Mouse (Mus musculus) c-Kit-positive CD71-positive TER-119-positive erythroid progenitor cells, embryonic 14.5 days (primary cell): ENCODE measurements at regions not wholly inside any gene's neighbourhood (a gene's known extent, or its start where the extent isn't known, plus 50 kb on each side); places are given as distances from the start of the nearest gene placed in this dataset.

Source experiments
- DNase-seq: peaks from one replicate; pipeline ENCODE4 v3.0.0-alpha.2; 2013; ENCODE audit warnings: low spot score

- no peak for DNase-seq
Observed at GRCm38 (mm10) chr10:56899640-56900274, 522.6 kb downstream of the Gja1 start.

- DNase-seq: no peak
Observed at GRCm38 (mm10) chr10:56900914-56901313, 523.8 kb downstream of the Gja1 start.

GRCm38 (mm10) chr10:56912711-56913110 is 535.6 kb downstream of the Gja1 start:
- DNase-seq: no peak

GRCm38 (mm10) chr10:56914103-56914502 is 537.0 kb downstream of the Gja1 start:
- DNase-seq: no peak

DNA sequence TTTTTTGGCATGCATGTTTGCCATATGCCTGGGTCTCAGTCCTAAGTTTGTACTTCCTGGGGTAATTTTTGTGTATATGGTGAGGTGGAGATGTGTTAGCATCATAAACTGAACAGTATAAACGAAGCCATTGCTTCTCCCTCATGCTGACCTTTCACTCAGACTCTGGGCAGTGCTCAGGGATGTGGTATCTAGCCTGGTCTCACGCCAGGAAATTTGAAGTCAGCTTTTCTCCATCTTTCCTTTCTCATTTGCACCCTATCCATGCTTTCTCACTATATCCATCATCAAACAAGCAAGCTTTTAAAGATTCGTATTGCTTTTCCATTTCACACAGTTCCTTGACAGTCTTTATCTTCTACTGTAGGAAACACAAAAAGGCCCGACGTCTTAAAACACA is 541.3 kb downstream of the Gja1 start:
- no peak for DNase-seq

DNA sequence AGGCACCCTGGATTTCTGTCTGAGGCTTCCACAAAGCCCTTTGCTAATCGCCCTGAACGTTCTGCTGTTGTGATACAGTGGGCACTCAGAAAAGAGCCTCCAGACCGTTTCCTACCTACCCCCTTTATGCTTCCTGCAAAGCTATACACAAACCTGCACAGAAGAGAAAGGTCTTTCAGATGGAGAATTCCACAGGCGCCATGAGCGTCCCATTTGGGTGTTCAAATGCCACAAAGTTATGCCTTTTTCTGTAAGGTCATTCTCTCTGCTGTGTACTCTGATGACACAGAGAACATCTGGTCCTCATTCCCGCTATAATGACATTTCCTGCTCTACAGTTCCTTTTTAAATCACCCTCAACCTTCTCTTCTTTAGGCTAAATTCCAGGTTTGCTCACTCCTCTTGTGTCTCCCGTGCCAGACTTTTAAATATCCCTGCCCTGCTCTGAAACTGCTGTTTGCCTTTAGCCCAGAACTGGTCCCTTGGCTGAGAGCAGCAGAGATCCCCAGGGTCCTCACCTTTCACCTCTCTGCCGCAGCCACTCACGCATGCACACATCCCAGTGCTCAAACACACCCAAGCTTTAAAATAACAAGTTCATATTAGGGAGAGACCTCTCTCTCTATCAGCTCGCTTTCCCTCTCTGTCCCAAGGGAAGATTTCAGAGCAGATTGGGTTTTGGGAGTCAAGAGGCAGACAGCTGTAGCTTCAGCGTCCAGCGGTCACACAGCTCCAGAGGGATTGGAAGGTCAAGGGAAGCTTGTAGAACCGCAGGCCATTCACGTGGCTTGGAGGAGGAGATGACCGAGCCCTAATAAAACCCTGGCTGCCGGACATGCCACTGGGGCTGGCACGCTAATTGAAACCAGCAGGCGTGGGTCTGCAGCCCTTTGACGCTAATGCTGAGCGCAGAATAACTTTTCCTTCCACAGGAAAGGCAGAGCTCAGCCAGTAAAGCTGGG is 543.9 kb downstream of the Gja1 start:
- DNase-seq: no peak

GRCm38 (mm10) chr10:56935174-56935573 is 551.0 kb upstream of the Hsf2 start:
- DNase-seq: no peak

GRCm38 (mm10) chr10:56941972-56942371 is 544.2 kb upstream of the Hsf2 start:
- no peak for DNase-seq

DNA sequence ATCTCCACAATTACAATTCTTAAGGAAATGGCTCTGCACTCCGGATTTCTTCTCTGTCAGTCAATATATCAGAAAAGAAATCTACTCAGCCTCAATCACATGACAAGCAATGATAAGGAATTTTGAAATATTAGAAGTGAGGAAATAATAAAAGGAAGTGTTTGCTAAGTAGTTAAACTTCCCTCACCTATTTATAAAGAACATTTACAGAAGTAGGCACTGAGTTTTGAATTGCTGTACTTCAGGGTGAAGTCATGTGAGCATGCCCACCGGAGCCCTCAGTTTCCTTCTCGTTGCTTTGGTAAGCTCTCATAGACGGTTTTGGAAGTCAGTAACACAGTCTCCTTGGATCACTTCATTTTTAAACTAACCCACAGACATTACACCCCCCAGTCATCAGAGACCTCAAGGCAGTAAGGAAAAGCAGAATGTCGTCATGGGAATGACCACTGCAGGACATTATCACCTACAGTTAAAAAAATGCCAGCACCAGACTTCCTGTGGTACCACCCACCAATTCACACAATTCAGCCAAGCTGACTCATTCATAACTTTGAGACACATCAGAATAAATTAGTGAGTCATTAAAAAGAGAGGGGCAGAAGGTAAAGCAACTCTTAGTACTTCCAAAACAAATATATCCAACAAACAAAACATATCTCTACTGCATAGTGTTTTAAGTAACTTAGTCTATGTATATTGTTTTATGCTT is 541.6 kb upstream of the Hsf2 start:
- DNase-seq: no peak

- DNase-seq: no peak
Observed at GRCm38 (mm10) chr10:56956728-56957127, 529.5 kb upstream of the Hsf2 start.

GRCm38 (mm10) chr10:56962096-56962807 is 523.9 kb upstream of the Hsf2 start:
- DNase-seq: no peak

- DNase-seq: no peak
Observed at GRCm38 (mm10) chr10:56963215-56963614, 523.0 kb upstream of the Hsf2 start.

GRCm38 (mm10) chr10:56968913-56969312 is 517.3 kb upstream of the Hsf2 start:
- no peak for DNase-seq

- DNase-seq: no peak
Observed at GRCm38 (mm10) chr10:56974812-56975211, 511.4 kb upstream of the Hsf2 start.

- no peak for DNase-seq
Observed at GRCm38 (mm10) chr10:56979601-56980000, 506.6 kb upstream of the Hsf2 start.

DNA sequence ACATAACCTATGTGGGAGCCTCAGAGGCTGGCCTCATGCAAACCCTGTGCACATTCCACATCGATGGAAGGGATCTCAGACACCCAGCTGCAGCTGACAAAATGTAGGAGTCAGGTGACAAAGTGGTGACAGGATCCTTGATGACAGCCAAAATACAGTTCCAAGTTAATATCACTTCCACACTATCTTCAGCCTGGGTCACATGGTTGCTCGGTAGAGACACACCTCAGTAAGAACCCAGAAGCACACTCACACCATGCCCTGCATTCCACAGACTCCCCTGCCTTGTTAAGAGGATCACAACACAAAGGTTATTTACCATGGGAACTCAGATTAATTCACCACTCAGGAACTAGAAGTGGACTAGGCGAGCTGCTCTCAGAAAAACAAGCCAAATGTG is 505.4 kb upstream of the Hsf2 start:
- DNase-seq: no peak

DNA sequence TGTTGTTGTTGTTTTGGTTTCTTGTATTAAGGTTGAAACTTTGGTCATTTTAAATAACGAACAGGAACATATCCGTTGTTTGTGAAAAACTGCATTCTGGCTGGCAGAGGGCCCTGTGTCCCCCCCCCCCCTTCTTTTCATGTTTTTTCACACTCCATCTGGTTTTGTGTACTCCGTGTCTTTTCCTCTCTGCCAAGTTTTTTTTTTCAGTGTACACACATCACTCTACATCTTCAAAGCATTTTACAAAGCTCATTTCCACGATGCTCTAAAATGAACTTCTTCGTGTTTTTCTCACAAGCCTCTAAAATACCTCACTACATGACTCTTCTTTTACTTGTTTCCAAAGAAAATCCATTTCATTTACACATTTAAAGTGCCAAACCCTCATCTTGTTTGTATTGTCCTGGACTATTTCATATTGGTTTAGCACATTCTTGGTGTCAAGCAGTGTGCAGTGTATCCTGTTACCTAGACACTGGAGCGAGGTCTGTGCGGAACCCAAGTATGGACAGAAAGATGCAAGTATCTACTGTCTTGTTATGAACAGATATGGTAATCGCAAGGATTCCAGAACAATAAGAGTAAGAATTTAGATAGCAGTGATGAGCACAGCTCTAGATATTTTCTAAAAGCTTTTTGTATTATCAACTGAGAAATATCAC is 503.5 kb upstream of the Hsf2 start:
- no peak for DNase-seq

GRCm38 (mm10) chr10:56994969-56995368 is 491.2 kb upstream of the Hsf2 start:
- DNase-seq: no peak

GRCm38 (mm10) chr10:57000892-57001722 is 485.1 kb upstream of the Hsf2 start:
- DNase-seq: peak; percentile 15

- no peak for DNase-seq
Observed at GRCm38 (mm10) chr10:57001723-57002110, 484.5 kb upstream of the Hsf2 start.

GRCm38 (mm10) chr10:57037641-57038040 is 448.5 kb upstream of the Hsf2 start:
- no peak for DNase-seq
